Mouse (Mus musculus) intestine, embryonic 15.5 days (tissue): ENCODE results near the gene Rassf3. TPM values are rescaled to one million over a fixed set of nuclear protein-coding genes. Genes with fewer than 3 reads are reported as not detected.

Source experiments
- ATAC-seq: fragments of 200-750 bp; cut with Nextera tagmentation; 2 replicates; pipeline ENCODE4 v1.8.0; 2017; ENCODE audit warnings: moderate TSS enrichment, moderate library complexity
- H3K27ac ChIP-seq: fragments of 300-500 bp; sonication (generic); 2 replicates; pipeline ENCODE4 v1.5.1; 2015; ENCODE audit warnings: mild to moderate bottlenecking, inconsistent platforms
- H3K27me3 ChIP-seq: fragments of 300-500 bp; sonication (generic); replicated peaks from 2 replicates; pipeline ENCODE4 v1.6.1; 2015; ENCODE audit warnings: inconsistent platforms
- H3K36me3 ChIP-seq: fragments of 300-500 bp; sonication (generic); 2 replicates; pipeline ENCODE4 v1.6.1; 2015; ENCODE audit warnings: inconsistent platforms
- H3K4me1 ChIP-seq: fragments of 300-500 bp; sonication (generic); replicated peaks from 2 replicates; pipeline ENCODE4 v1.6.1; 2015; ENCODE audit warnings: inconsistent platforms
- H3K4me2 ChIP-seq: fragments of 300-500 bp; sonication (generic); replicated peaks from 2 replicates; pipeline ENCODE4 v1.6.1; 2015; ENCODE audit warnings: mild to moderate bottlenecking, inconsistent platforms
- H3K4me3 ChIP-seq: fragments of 300-500 bp; sonication (generic); replicated peaks from 2 replicates; pipeline ENCODE4 v1.5.1; 2015; ENCODE audit warnings: inconsistent platforms
- H3K9ac ChIP-seq: fragments of 300-500 bp; sonication (generic); 2 replicates; pipeline ENCODE4 v1.6.1; 2015; ENCODE audit warnings: inconsistent platforms
- H3K9me3 ChIP-seq: fragments of 300-500 bp; sonication (generic); 2 replicates; pipeline ENCODE4 v1.6.1; 2016; ENCODE audit warnings: inconsistent platforms
- WGBS: fragments of 180-500 bp; shearing (Covaris S2); methylation state at CpG from one replicate; pipeline ENCODE4 v1.1.7; 2015; 5-methylcytosine and 5-hydroxymethylcytosine counted together
- polyA plus RNA-seq: library from polyadenylated mRNA; unstranded; fragments of >200 nt; fragmentation: Nextera tagmentation; extraction: Ambion mirVana; gene quantifications from 2 replicates; pipeline ENCODE4 v1.2.1, GENCODE M21; 2015

Gene Rassf3
- polyA plus RNA-seq, 1 experiment from 2014 or later: 23.5 TPM

DNA sequence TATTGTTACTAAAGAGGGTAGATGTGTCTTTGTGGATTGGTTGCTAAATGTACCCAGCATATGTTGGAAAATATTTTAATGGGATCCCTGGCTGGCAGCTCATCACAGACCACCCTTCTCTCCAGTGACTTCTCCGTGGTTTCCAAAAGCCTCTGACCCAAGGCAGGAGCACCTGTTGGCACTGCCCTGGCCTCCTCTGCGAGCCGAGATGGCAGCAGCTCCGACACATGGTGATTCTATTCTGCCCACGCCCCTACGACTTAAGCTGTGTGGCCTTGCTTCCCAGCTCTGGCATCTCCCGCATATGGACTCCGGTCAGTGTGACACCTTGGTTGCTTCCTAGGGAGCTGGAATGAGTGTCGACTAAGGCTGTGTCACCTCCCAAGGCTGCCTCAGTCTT lies 73.0 kb downstream of the Rassf3 start:
- ATAC-seq: no peak; the same call in 1 of the 2 replicates
- no peak overlapping the region for H3K4me3 ChIP-seq
- no peak overlapping the region for H3K27ac ChIP-seq
- H3K36me3 ChIP-seq: no peaks in the 10 kb centered on the region
- H3K9me3 ChIP-seq: no peaks in the 10 kb centered on the region
- H3K4me2 ChIP-seq: no peak overlapping the region
- no peak overlapping the region for H3K9ac ChIP-seq
- H3K4me1 ChIP-seq: no peaks in the 10 kb centered on the region
- 71% methylated on average over 9 of the region's 9 CpGs for WGBS
- no peaks in the 10 kb centered on the region for H3K27me3 ChIP-seq

DNA sequence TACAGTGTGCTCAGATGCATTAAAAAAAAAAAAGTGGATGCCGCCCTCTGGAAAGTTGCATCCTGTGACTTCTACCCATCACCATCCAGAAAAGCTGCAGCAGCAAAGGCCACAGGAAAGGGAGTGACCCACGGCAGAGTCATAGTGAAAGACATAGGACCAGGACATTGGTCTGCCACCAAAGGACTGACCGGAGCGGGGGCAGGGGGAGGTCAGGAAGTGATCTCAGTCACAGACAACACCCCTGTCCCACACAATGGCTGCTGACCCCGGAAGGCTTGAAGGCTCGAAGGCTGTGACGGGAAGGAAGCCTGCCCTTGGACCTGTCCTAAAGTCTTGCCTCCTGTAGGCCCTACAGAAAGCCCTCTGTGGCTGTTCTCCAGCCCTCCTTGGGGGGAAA lies 75.1 kb downstream of the Rassf3 start:
- Histone ChIP-seq H3K27ac (no peak overlapping the region), H3K9ac (no peak overlapping the region), H3K27me3 (no peaks in the 10 kb centered on the region), H3K4me3 (no peak overlapping the region), H3K4me2 (no peak overlapping the region), H3K4me1 (no peaks in the 10 kb centered on the region), H3K36me3 (no peaks in the 10 kb centered on the region), H3K9me3 (no peaks in the 10 kb centered on the region)
- ATAC-seq: no peak
- 83% methylated on average over 7 of the region's 7 CpGs for WGBS

DNA sequence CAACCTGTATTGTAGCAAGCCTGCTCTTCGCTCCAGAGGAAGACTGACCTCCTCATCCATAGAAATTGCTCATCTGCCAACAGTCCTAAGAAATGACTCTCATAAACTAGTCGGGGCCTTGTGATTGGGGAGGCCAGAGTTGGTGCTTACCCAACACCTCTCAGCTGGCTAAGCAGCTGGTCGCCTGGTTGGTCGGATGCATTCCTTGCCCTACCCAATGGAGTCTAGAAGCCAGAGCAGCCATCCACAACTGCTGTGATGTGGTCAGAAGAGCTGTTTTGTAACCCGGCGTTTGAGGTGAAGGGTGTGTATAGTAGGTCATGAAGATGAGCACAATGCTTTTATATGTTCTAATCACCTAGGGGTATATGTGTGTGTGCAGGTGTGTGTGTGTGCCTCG lies 77.5 kb downstream of the Rassf3 start:
- no peak overlapping the region for H3K4me3 ChIP-seq
- no peaks in the 10 kb centered on the region for H3K36me3 ChIP-seq
- H3K9me3 ChIP-seq: no peaks in the 10 kb centered on the region
- H3K9ac ChIP-seq: no peak overlapping the region
- 85% methylated on average over 7 of the region's 7 CpGs for WGBS
- no peak for ATAC-seq
- no peaks in the 10 kb centered on the region for H3K27me3 ChIP-seq
- no peak overlapping the region for H3K4me2 ChIP-seq
- H3K4me1 ChIP-seq: 0 out of 2 replicates have a peak, but pooled peaks cover 3% of the 10 kb centered on the region
- no peak overlapping the region for H3K27ac ChIP-seq

DNA sequence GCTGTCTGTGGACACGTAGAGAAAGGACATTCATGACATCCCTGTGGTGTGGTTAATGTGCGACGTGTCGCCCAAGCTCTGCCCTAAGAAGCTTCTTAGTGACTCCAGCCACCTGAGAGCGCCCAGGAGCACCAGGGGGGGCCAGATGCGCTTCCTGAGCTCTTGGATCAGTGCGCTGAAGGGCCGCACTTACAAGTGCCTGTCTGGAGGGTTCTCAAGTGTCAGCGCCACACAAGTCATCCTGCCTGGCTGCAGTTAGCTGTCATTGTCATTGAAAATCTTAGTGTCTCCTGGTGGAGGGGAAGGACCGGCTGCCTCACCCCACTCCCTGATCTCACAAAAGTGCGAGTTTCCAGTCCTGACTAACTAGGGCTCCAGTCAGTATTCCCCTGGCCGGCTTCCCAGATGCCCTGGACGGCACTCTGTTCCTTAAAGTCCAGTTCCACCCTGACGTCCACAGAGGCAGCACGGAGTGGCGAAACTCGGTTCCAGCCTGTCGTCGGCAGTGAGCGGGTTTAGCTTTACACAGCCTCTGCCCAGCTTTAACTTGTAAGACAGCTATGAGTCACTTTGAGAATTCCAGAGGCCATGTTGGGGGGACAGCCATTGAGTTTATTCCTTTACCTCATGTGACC lies 80.5 kb downstream of the Rassf3 start:
- Histone ChIP-seq H3K27ac (no peak overlapping the region), H3K4me3 (no peak overlapping the region), H3K27me3 (no peaks in the 10 kb centered on the region), H3K4me2 (no peak overlapping the region), H3K9me3 (no peaks in the 10 kb centered on the region), H3K36me3 (peaks cover 16% of the 10 kb centered on the region; the same call in 1 of the 2 replicates), H3K9ac (no peak overlapping the region), H3K4me1 (0 out of 2 replicates have a peak, but pooled peaks cover 3% of the 10 kb centered on the region)
- WGBS: 83% methylated on average over 20 of the region's 20 CpGs
- no peak for ATAC-seq

DNA sequence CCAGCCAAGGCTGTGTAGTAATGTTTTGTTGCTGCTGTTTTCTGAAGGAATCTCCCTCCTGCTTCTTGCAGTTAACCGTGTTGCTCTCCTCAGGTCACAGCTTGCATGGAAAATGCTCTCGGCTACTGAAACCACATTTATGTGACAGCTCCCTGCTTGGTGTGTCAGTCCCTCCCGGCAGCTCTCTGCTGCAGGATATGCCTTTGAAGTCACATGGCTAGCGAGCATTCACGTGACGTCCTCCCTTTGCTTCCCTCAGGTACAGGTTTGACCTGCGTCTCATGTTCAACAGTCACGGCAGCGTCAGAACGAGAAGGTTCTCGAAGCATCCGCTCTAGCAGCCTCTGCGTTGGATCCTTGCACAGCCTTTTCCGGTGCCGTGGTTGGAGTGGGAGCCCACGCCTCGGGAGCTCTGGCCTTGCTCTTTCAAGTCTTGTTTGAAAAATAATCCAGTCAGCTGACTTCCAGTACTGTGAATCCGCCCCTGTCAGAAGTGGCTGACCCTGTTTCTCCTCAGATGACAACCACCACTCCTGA lies 81.3 kb downstream of the Rassf3 start:
- H3K4me2 ChIP-seq: no peak overlapping the region
- 0 out of 2 replicates have a peak, but pooled peaks cover 3% of the 10 kb centered on the region for H3K4me1 ChIP-seq
- WGBS: 72% methylated on average over 18 of the region's 18 CpGs
- no peaks in the 10 kb centered on the region for H3K27me3 ChIP-seq
- H3K9ac ChIP-seq: no peak overlapping the region
- H3K9me3 ChIP-seq: no peaks in the 10 kb centered on the region
- H3K27ac ChIP-seq: no peak overlapping the region
- H3K4me3 ChIP-seq: no peak overlapping the region
- ATAC-seq: no peak
- peaks cover 16% of the 10 kb centered on the region; the same call in 1 of the 2 replicates for H3K36me3 ChIP-seq

DNA sequence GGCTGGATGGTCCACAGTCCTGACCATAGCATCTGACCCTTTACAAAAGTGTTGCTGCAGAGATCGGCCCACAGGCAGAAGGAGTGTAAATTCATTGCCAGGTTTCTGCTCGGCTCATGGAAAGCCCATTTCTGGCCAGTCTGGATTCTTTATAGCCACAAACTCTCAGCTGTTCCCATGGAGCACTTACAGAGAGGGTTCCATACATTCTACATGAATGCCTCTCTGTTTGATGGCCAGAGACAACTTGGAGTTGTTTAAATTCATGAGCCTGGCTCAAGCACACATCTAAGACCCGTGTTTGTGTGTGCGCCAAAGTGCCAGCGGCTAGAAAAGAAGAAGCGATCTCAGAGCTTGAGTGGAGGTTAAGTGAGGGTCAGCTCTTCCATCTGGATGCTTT lies 81.9 kb downstream of the Rassf3 start:
- Histone ChIP-seq H3K4me1 (0 out of 2 replicates have a peak, but pooled peaks cover 3% of the 10 kb centered on the region), H3K27ac (no peak overlapping the region), H3K27me3 (no peaks in the 10 kb centered on the region), H3K36me3 (peaks cover 16% of the 10 kb centered on the region; the same call in 1 of the 2 replicates), H3K4me3 (no peak overlapping the region), H3K9ac (no peak overlapping the region), H3K9me3 (no peaks in the 10 kb centered on the region), H3K4me2 (no peak overlapping the region)
- ATAC-seq: no peak
- 59% methylated on average over 6 of the region's 6 CpGs for WGBS

DNA sequence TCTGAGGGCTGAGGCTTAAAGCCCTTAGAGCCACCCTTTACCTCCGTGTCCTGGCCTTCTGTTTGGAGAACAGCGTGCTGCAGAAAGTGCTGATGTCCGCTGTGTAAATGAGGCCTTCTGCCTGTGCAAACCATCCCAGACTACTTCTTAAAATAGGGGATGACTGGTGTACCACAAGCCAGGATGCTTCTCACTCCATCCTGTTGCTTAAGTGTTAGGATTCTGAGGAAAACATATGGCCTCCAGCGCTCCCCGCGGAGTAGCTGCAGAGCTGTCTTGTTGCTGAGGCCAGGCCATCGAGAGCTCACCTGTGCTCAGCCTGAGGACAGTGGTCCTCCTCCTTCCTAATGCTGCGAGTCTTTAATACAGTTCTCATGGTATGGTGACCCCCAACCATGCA lies 84.2 kb downstream of the Rassf3 start:
- no peaks in the 10 kb centered on the region for H3K9me3 ChIP-seq
- H3K27ac ChIP-seq: no peak overlapping the region
- H3K27me3 ChIP-seq: no peaks in the 10 kb centered on the region
- ATAC-seq: no peak
- peaks cover 18% of the 10 kb centered on the region; the same call in 1 of the 2 replicates for H3K36me3 ChIP-seq
- H3K4me3 ChIP-seq: no peak overlapping the region
- no peak overlapping the region for H3K4me2 ChIP-seq
- 91% methylated on average over 8 of the region's 8 CpGs for WGBS
- no peak overlapping the region for H3K9ac ChIP-seq
- H3K4me1 ChIP-seq: 0 out of 2 replicates have a peak, but pooled peaks cover 3% of the 10 kb centered on the region

DNA sequence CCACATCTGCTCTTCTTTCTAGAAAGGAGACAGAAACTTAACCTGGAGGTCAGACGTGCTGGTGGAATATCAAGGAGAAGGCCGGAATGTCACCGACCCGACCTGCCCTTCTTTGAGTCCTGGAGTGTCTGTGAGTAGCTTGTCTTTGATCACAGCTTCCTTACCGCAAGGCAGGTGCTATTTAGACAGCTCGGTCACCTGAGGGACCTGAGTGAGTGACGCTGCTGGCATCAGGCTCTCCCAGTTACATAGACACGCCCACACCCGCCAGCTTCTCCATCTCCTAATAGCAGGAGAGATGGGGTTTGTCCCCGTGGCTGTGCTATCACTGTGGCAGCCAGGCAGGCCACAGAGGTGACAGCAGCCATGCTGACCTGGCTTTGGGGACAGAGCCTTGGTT lies 85.5 kb downstream of the Rassf3 start:
- Histone ChIP-seq H3K4me3 (no peak overlapping the region), H3K9me3 (no peaks in the 10 kb centered on the region), H3K4me2 (no peak overlapping the region), H3K4me1 (peaks cover 13% of the 10 kb centered on the region; the same call in 1 of the 2 replicates), H3K27me3 (no peaks in the 10 kb centered on the region), H3K27ac (no peak overlapping the region), H3K36me3 (peaks cover 18% of the 10 kb centered on the region; the same call in 1 of the 2 replicates), H3K9ac (no peak overlapping the region)
- 69% methylated on average over 10 of the region's 10 CpGs for WGBS
- no peak for ATAC-seq

DNA sequence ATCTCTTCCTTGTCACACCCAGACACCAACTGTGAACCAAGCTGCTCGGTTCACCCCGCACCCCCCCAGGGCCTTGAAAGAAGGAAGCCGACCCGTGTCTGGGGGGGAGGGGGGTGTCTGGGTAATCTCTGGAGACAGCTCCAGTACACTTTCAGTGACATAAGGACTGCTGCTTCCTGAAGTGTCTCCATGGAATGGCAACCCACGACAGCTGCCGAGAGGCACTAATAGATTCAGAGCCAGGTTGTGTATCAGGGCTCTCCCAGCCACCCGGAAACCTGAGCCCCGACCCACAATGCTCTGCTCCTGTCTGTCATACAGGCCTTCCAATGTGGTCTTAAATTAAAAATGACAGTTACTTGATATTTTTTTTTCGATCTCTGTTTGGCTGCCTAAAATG lies 89.8 kb downstream of the Rassf3 start:
- H3K4me3 ChIP-seq: no peak overlapping the region
- no peak for ATAC-seq
- H3K9ac ChIP-seq: no peak overlapping the region
- H3K9me3 ChIP-seq: no peaks in the 10 kb centered on the region
- WGBS: 42% methylated on average over 9 of the region's 9 CpGs
- peaks cover 17% of the 10 kb centered on the region for H3K4me1 ChIP-seq
- H3K36me3 ChIP-seq: peaks cover 26% of the 10 kb centered on the region
- H3K4me2 ChIP-seq: no peak overlapping the region
- peak overlapping the region; percentile 39; the same call in 1 of the 2 replicates for H3K27ac ChIP-seq
- no peaks in the 10 kb centered on the region for H3K27me3 ChIP-seq

DNA sequence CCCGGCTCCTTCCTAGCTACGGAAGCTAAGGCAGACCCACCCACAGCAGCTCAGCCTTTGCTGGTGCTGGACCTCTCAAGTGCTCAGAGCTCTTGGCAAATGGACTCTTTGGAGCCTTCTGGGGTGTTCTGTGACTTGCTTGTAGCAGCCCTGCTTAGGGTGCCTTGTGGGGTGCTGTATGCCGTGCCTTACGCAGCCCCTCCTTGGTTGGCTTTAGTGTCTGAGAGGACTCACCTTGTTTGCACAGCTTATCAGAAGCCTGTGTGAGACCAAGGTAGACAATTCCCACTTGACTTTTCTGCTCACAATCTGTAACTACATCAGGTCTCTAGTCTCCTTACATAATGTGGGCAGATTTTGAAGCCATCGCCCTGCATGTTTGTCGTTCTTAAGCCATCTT lies 90.5 kb downstream of the Rassf3 start:
- ATAC-seq: peak; percentile 61
- no peak overlapping the region for H3K4me2 ChIP-seq
- 77% methylated on average over 6 of the region's 6 CpGs for WGBS
- no peaks in the 10 kb centered on the region for H3K9me3 ChIP-seq
- H3K4me3 ChIP-seq: no peak overlapping the region
- H3K27me3 ChIP-seq: no peaks in the 10 kb centered on the region
- peaks cover 29% of the 10 kb centered on the region for H3K36me3 ChIP-seq
- H3K9ac ChIP-seq: no peak overlapping the region
- H3K27ac ChIP-seq: 0 out of 2 replicates have a peak overlapping the region, but pooled peaks have one; percentile 39
- peaks cover 17% of the 10 kb centered on the region for H3K4me1 ChIP-seq

DNA sequence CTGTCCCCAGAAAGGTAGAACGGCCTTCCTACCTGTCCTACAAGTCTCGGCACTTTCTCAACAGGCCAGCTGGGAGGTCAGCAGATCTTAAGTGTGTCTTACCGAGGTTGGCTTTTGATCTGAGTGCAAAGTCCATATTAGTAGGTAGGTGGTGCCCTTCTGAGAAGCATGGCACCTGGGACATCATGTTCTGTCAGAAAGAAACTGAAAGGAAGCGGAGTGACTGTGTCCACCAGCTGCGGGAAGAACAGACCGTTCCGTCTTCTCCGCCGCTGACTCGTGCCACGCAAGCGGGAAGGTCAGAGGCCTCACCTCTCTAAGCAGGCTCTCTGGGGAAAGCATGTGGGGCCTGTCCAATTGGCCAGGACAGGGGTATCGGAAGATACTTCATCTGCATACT lies 91.4 kb downstream of the Rassf3 start:
- Histone ChIP-seq H3K36me3 (peaks cover 29% of the 10 kb centered on the region), H3K9me3 (no peaks in the 10 kb centered on the region), H3K27ac (no peak overlapping the region), H3K9ac (no peak overlapping the region), H3K4me3 (no peak overlapping the region), H3K27me3 (no peaks in the 10 kb centered on the region), H3K4me2 (peak overlapping the region; percentile 6; the same call in 1 of the 2 replicates), H3K4me1 (peaks cover 17% of the 10 kb centered on the region)
- peak; percentile 60 for ATAC-seq
- 76% methylated on average over 13 of the region's 13 CpGs for WGBS

DNA sequence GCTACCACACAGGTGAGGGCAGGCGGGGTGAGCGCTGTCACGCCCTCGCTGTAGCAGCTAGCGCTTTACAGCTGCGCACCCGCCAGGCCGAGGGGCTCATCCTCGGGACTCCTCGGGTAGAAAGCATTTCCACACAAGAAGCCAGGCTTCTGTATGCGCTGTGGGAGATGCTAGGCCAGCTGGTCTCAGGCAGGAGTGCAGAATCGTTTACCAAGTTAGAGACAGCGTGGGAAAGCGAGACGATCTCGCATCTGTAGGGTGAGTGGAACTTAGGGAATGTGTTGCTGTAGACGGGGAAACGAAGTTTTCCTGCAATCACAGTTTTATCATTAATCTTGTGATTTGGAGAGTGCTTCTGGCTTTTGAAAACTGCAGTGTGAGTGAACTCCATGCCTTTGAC lies 94.9 kb downstream of the Rassf3 start:
- Histone ChIP-seq H3K4me3 (no peak overlapping the region), H3K4me2 (no peak overlapping the region), H3K27ac (no peak overlapping the region), H3K36me3 (peaks cover 54% of the 10 kb centered on the region), H3K4me1 (peaks cover 18% of the 10 kb centered on the region), H3K27me3 (no peaks in the 10 kb centered on the region), H3K9me3 (no peaks in the 10 kb centered on the region), H3K9ac (no peak overlapping the region)
- no peak for ATAC-seq
- 77% methylated on average over 18 of the region's 18 CpGs for WGBS

DNA sequence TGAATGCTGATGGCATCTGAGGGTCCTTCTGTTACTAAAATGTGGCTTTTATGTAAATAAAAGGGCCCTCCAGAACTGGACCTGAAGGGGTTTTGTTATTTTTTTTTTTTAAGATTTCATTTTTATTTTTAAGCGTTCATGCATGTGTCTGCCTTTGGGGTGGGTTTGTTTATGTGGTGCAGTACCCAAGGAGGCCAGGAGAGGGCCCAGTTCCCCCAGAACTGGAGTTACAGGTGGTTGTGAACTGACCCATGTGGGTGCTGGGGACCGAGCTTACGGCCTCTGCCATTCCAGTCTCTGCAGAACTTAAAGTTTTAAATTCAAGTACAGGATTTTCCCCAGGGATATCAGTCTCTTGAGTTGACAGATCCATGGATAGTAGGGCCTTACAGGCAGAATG lies 96.8 kb downstream of the Rassf3 start:
- Histone ChIP-seq H3K27ac (no peak overlapping the region), H3K4me1 (peaks cover 4% of the 10 kb centered on the region; the same call in 1 of the 2 replicates)
- 97% methylated on average over 3 of the region's 3 CpGs for WGBS

More for the DNA sequence above, 96.8 kb downstream of the Rassf3 start:
- no peaks in the 10 kb centered on the region for H3K27me3 ChIP-seq
- peaks cover 50% of the 10 kb centered on the region for H3K36me3 ChIP-seq
- no peaks in the 10 kb centered on the region for H3K9me3 ChIP-seq
- no peak overlapping the region for H3K4me3 ChIP-seq
- no peak overlapping the region for H3K4me2 ChIP-seq
- H3K9ac ChIP-seq: no peak overlapping the region
- no peak for ATAC-seq
